Mouse (Mus musculus): ENCODE measurements around the gene Ercc8. TPM values are rescaled to one million over a fixed set of nuclear protein-coding genes. Genes with fewer than 3 reads are reported as not detected.

The Ercc8 gene
- polyA plus RNA-seq (2016; fragmentation: Nextera tagmentation; extraction: Ambion mirVana), result 13.4 and 20.3 TPM in 2 replicates

DNA sequence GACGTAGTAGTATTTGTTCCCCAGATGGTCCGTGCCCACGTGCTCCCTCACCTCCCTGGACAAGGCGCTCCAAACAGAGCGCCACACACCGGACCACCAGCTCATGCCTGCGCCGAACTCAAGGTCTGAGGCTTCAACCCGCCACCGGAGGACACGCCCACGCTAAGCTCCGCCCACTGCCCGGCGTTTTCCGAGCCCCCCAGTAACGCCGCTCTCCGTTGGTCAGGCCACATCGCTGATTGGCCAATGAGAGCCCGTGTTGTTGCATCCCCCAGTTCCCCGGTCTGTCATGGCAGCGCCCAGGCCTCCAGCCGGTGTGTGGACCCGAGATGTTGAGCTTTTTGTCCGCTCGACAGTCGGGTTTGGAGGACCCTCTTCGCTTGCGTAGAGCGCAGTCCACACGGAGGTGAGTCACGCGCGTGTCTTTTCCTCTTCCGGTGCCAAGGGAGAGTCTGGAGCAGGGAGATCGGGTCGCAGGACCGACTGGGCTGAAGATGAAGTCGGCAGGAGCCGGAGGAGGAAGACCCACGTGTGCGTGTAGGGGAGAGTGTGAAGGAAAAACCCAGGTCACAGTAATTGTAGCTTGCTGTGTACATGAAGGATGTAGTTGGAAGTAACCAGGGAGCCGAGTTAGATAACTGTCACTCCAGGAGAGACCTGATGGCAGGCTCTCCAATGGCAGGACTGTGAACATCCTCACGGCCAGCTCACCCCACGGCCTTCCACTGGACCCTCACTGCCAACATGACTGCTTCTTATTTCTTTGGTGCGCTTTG is at the start of gene Ercc8, which contains the start of gene Ndufaf2:
Gene Ercc8 (plus strand): TSS at position 267 of the 776 bp plus-strand sequence.
Gene Ndufaf2 (minus strand): TSS at position 159 of the 776 bp plus-strand sequence.
- Histone ChIP-seq H3K27me3 (ENCODE audit: insufficient read depth, poor library complexity, severe bottlenecking) (no peaks in the 10 kb centered on the region), H3K4me3 (peak within 1 kb of the TSS; percentile 96), H3K4me1 (peaks cover 12% of the 10 kb centered on the region; the same call in 1 of the 2 replicates), H3K36me3 (peaks cover 12% of the 10 kb centered on the region; the same call in 1 of the 2 replicates), H3K9me3 (no peaks in the 10 kb centered on the region), H3K27ac (peak within 1 kb of the TSS; percentile 86)
- WGBS, result under 1% methylated on average over 47 of the region's 47 CpGs
- DNase-seq (ENCODE audit: low spot score), result peak; percentile 98

DNA sequence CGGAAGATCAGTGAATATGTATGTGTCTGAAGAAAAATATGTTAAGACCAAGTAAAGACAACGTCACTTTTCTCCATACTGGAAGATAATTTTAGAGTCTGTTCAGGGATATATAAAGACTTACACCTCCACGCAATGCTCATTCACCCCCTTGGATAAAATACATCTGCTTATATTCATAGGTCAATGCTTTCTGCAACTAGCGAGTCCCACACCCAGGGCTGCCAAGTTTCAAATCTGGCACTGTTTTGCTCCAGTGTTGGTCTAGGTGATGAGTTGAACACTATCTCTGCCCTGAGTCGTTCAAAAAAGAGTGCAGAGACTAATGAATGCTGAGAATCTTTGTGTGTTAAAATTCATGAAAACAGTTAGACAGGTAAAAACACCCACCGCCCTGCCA is 47.6 kb upstream of the Ercc8 start:
- H3K4me1 ChIP-seq, result peaks cover 9% of the 10 kb centered on the region; the same call in 1 of the 2 replicates
- DNase-seq (ENCODE audit: low spot score), result no peak
- H3K9me3 ChIP-seq, result no peaks in the 10 kb centered on the region
- H3K36me3 ChIP-seq, result no peaks in the 10 kb centered on the region
- H3K27me3 ChIP-seq (ENCODE audit: insufficient read depth, poor library complexity, severe bottlenecking), result no peaks in the 10 kb centered on the region
- H3K27ac ChIP-seq, result no peak overlapping the region
- no peak overlapping the region for H3K4me3 ChIP-seq
- 88% methylated on average over 6 of the region's 6 CpGs for WGBS

GRCm38 (mm10) chr13:108113536-108113935 is 45.0 kb upstream of the Ercc8 start:
- H3K9me3 ChIP-seq, result no peaks in the 10 kb centered on the region
- DNase-seq (ENCODE audit: low spot score), result no peak
- no peaks in the 10 kb centered on the region for H3K36me3 ChIP-seq
- H3K4me1 ChIP-seq, result peaks cover 7% of the 10 kb centered on the region
- no peak overlapping the region for H3K4me3 ChIP-seq
- H3K27ac ChIP-seq, result no peak overlapping the region
- WGBS, result 86% methylated on average over 5 of the region's 5 CpGs
- H3K27me3 ChIP-seq (ENCODE audit: insufficient read depth, poor library complexity, severe bottlenecking), result no peaks in the 10 kb centered on the region

DNA sequence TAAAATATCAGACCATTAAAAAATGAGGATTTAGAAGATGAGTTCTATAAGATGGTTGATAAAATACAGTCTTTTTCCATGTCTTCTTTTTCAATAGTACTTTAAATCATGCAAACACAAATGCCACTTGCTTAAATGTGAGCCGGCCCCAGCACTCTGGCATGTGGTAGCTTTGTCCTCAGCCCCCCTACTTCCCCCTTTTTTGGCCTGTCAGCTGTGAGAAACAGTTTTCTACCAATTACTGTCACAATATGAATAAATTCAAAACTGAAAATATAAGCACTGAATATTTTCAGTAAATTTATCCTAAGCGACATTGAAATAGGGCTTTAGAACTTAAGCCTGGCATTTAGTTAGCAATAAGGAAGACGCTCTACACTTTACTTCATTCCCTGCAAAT is 44.3 kb upstream of the Ercc8 start:
- DNase-seq (ENCODE audit: low spot score), result no peak
- no peaks in the 10 kb centered on the region for H3K36me3 ChIP-seq
- 85% methylated on average over 3 of the region's 3 CpGs for WGBS
- H3K27ac ChIP-seq, result no peak overlapping the region
- H3K9me3 ChIP-seq, result no peaks in the 10 kb centered on the region
- peaks cover 11% of the 10 kb centered on the region for H3K4me1 ChIP-seq
- H3K4me3 ChIP-seq, result no peak overlapping the region
- H3K27me3 ChIP-seq (ENCODE audit: insufficient read depth, poor library complexity, severe bottlenecking), result no peaks in the 10 kb centered on the region

GRCm38 (mm10) chr13:108117654-108118053 is 40.9 kb upstream of the Ercc8 start:
- Histone ChIP-seq H3K4me3 (no peak overlapping the region), H3K4me1 (peaks cover 14% of the 10 kb centered on the region), H3K27ac (no peak overlapping the region), H3K9me3 (no peaks in the 10 kb centered on the region), H3K36me3 (no peaks in the 10 kb centered on the region), H3K27me3 (ENCODE audit: insufficient read depth, poor library complexity, severe bottlenecking) (no peaks in the 10 kb centered on the region)
- DNase-seq (ENCODE audit: low spot score), result no peak

GRCm38 (mm10) chr13:108118188-108118587 is 40.3 kb upstream of the Ercc8 start:
- Histone ChIP-seq H3K9me3 (no peaks in the 10 kb centered on the region), H3K36me3 (no peaks in the 10 kb centered on the region), H3K4me1 (peaks cover 14% of the 10 kb centered on the region), H3K27me3 (ENCODE audit: insufficient read depth, poor library complexity, severe bottlenecking) (no peaks in the 10 kb centered on the region), H3K4me3 (no peak overlapping the region), H3K27ac (no peak overlapping the region)
- 14% methylated on average over 1 of the region's 1 CpGs for WGBS
- DNase-seq (ENCODE audit: low spot score), result no peak

- Histone ChIP-seq H3K36me3 (no peaks in the 10 kb centered on the region), H3K4me1 (peaks cover 14% of the 10 kb centered on the region), H3K4me3 (no peak overlapping the region), H3K27me3 (ENCODE audit: insufficient read depth, poor library complexity, severe bottlenecking) (no peaks in the 10 kb centered on the region), H3K9me3 (no peaks in the 10 kb centered on the region), H3K27ac (no peak overlapping the region; the same call in 1 of the 2 replicates)
- DNase-seq (ENCODE audit: low spot score), result no peak
- WGBS, result 47% methylated on average over 9 of the region's 9 CpGs
These were observed 38.9 kb upstream of the Ercc8 start for GRCm38 (mm10) chr13:108119411-108120310.

DNA sequence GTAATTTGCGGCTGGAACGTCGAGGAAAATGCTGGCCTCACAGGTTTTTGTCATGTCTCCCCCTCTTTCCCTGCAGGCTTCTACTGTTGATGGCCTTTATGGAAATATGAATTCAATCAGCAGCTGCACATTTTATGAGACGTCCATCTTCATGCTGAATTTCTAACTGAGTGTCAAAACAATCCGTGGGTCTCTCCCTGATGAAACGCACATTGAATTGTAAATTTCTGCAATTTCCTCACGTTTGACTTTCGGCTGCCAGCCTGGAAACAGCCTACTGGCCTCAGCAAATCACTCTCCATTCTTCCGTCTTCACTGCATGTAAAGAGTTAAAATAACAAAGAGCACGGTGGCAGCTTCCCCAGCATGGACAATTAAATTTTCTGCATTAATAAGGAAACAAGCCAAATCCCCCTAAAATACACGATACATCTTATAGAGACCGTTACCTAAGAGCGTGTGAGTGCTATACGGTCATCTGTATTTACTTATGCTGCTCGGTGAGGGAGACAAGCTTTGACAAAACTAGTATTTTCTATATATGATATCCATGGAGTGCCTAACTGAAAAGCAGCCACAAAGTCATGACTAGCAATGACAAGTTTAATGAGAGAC is 35.3 kb upstream of the Ercc8 start:
- Histone ChIP-seq H3K27ac (no peak overlapping the region), H3K36me3 (no peaks in the 10 kb centered on the region), H3K27me3 (ENCODE audit: insufficient read depth, poor library complexity, severe bottlenecking) (no peaks in the 10 kb centered on the region), H3K4me1 (peaks cover 9% of the 10 kb centered on the region), H3K4me3 (no peak overlapping the region), H3K9me3 (no peaks in the 10 kb centered on the region)
- no peak for DNase-seq (ENCODE audit: low spot score)
- 82% methylated on average over 15 of the region's 15 CpGs for WGBS

DNA sequence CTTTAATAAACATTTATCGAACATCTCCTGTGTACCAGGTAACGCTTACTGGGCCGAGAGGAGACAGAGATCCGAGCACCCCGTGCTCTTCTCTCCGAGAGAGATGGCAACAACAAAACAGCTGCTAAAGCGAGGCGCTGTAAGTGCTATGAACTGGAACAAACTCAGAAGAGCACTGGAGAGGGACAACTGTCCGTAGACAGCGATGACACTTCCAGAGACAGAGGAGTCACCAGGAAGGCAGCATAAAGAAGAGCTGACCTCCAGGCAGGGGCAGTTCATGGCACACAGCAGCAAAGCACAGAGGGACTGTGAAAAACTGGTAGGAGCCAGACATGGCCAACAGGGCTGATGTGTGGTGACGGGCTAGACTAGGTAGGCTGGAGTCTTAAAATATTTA is 34.4 kb upstream of the Ercc8 start:
- Histone ChIP-seq H3K9me3 (no peaks in the 10 kb centered on the region), H3K36me3 (no peaks in the 10 kb centered on the region)
- WGBS, result 81% methylated on average over 11 of the region's 11 CpGs

GRCm38 (mm10) chr13:108126246-108126645 is 32.3 kb upstream of the Ercc8 start:
- Histone ChIP-seq H3K9me3 (no peaks in the 10 kb centered on the region), H3K4me3 (no peak overlapping the region), H3K27me3 (ENCODE audit: insufficient read depth, poor library complexity, severe bottlenecking) (no peaks in the 10 kb centered on the region), H3K4me1 (no peaks in the 10 kb centered on the region), H3K27ac (no peak overlapping the region), H3K36me3 (no peaks in the 10 kb centered on the region)
- no peak for DNase-seq (ENCODE audit: low spot score)
- 87% methylated on average over 2 of the region's 2 CpGs for WGBS

More for the DNA sequence above, 34.4 kb upstream of the Ercc8 start:
- H3K4me1 ChIP-seq, result peaks cover 4% of the 10 kb centered on the region; the same call in 1 of the 2 replicates
- H3K4me3 ChIP-seq, result no peak overlapping the region
- H3K27me3 ChIP-seq (ENCODE audit: insufficient read depth, poor library complexity, severe bottlenecking), result no peaks in the 10 kb centered on the region
- no peak overlapping the region for H3K27ac ChIP-seq
- no peak for DNase-seq (ENCODE audit: low spot score)

- H3K9me3 ChIP-seq, result no peaks in the 10 kb centered on the region
- no peak for DNase-seq (ENCODE audit: low spot score)
- WGBS, result 4% methylated on average over 1 of the region's 1 CpGs
- no peak overlapping the region for H3K4me3 ChIP-seq
- no peaks in the 10 kb centered on the region for H3K27me3 ChIP-seq (ENCODE audit: insufficient read depth, poor library complexity, severe bottlenecking)
- no peaks in the 10 kb centered on the region for H3K36me3 ChIP-seq
- H3K4me1 ChIP-seq, result peaks cover 2% of the 10 kb centered on the region; the same call in 1 of the 2 replicates
- no peak overlapping the region for H3K27ac ChIP-seq
These were observed 31.4 kb upstream of the Ercc8 start for GRCm38 (mm10) chr13:108127130-108127529.

GRCm38 (mm10) chr13:108127883-108128282 is 30.6 kb upstream of the Ercc8 start:
- H3K4me3 ChIP-seq, result no peak overlapping the region
- H3K4me1 ChIP-seq, result peaks cover 8% of the 10 kb centered on the region; the same call in 1 of the 2 replicates
- 70% methylated on average over 1 of the region's 1 CpGs for WGBS
- H3K36me3 ChIP-seq, result no peaks in the 10 kb centered on the region
- H3K9me3 ChIP-seq, result no peaks in the 10 kb centered on the region
- no peak overlapping the region for H3K27ac ChIP-seq
- no peaks in the 10 kb centered on the region for H3K27me3 ChIP-seq (ENCODE audit: insufficient read depth, poor library complexity, severe bottlenecking)
- DNase-seq (ENCODE audit: low spot score), result no peak

Measured in heart, embryonic 10.5 days (tissue).